Mouse (Mus musculus) kidney, postnatal 0 days (tissue): ENCODE measurements around the gene Il20ra. TPM values are rescaled to one million over a fixed set of nuclear protein-coding genes. Genes with fewer than 3 reads are reported as not detected.
"Not testable (repeated sequence)": the region's sequence is repeated elsewhere in the genome, so short reads cannot be mapped to it uniquely, and the experiment has no call there.

Experiments used
- ATAC-seq: fragments of 200-750 bp; cut with Nextera tagmentation; replicated peaks from 2 replicates; pipeline ENCODE4 v1.8.0; 2017; ENCODE audit warnings: low read depth, moderate number of reproducible peaks, moderate TSS enrichment, moderate library complexity; ENCODE audit not compliant: low FRiP score
- DNase-seq: peaks from one replicate; pipeline ENCODE4 v3.0.0-alpha.2; 2016; ENCODE audit warnings: low spot score
- H3K27ac ChIP-seq: fragments of 300-500 bp; sonication (generic); 2 replicates; pipeline ENCODE4 v1.5.1; 2014; ENCODE audit warnings: mild to moderate bottlenecking
- H3K27me3 ChIP-seq: fragments of 300-500 bp; sonication (generic); 2 replicates; pipeline ENCODE4 v1.6.1; 2014; ENCODE audit warnings: low read length, mixed read lengths; ENCODE audit not compliant: insufficient read depth
- H3K36me3 ChIP-seq: fragments of 300-500 bp; sonication (generic); 2 replicates; pipeline ENCODE4 v1.6.1; 2014; ENCODE audit warnings: low read length, mixed read lengths; ENCODE audit not compliant: insufficient read depth
- H3K4me1 ChIP-seq: fragments of 300-500 bp; sonication (generic); replicated peaks from 2 replicates; pipeline ENCODE4 v1.6.1; 2014; ENCODE audit warnings: antibody characterized with exemption, low read length, mixed read lengths; ENCODE audit not compliant: insufficient read depth
- H3K4me2 ChIP-seq: fragments of 300-500 bp; sonication (generic); 2 replicates; pipeline ENCODE4 v1.6.1; 2014; ENCODE audit warnings: mild to moderate bottlenecking, low read length, moderate library complexity, mixed read lengths
- H3K4me3 ChIP-seq: fragments of 300-500 bp; sonication (generic); replicated peaks from 2 replicates; pipeline ENCODE4 v1.5.1; 2014; ENCODE audit warnings: low read depth, low read length
- H3K9ac ChIP-seq: fragments of 300-500 bp; sonication (generic); 2 replicates; pipeline ENCODE4 v1.6.1; 2014; ENCODE audit warnings: low read depth, low read length
- H3K9me3 ChIP-seq: fragments of 300-500 bp; sonication (generic); replicated peaks from 2 replicates; pipeline ENCODE4 v1.6.1; 2016; ENCODE audit warnings: low read length, inconsistent platforms, mixed read lengths
- CTCF ChIP-seq: IDR thresholded peaks from 2 replicates; pipeline ENCODE4 v1.5.1; 2016; ENCODE audit warnings: antibody characterized with exemption, low read depth, mild to moderate bottlenecking, moderate library complexity
- WGBS: fragments of 180-500 bp; shearing (Covaris S2); extraction: QIAGEN DNeasy Blood & Tissue Kit; methylation state at CpG from one replicate; pipeline ENCODE4 v1.1.7; 2014; 5-methylcytosine and 5-hydroxymethylcytosine counted together
- polyA plus RNA-seq: library from polyadenylated mRNA; unstranded; fragments of >200 nt; fragmentation: Nextera tagmentation; extraction: Ambion mirVana; gene quantifications from 2 replicates; pipeline ENCODE4 v1.2.1, GENCODE M21; 2015

Gene Il20ra
- polyA plus RNA-seq, 1 experiment from 2014 or later: 0.11 TPM

DNA sequence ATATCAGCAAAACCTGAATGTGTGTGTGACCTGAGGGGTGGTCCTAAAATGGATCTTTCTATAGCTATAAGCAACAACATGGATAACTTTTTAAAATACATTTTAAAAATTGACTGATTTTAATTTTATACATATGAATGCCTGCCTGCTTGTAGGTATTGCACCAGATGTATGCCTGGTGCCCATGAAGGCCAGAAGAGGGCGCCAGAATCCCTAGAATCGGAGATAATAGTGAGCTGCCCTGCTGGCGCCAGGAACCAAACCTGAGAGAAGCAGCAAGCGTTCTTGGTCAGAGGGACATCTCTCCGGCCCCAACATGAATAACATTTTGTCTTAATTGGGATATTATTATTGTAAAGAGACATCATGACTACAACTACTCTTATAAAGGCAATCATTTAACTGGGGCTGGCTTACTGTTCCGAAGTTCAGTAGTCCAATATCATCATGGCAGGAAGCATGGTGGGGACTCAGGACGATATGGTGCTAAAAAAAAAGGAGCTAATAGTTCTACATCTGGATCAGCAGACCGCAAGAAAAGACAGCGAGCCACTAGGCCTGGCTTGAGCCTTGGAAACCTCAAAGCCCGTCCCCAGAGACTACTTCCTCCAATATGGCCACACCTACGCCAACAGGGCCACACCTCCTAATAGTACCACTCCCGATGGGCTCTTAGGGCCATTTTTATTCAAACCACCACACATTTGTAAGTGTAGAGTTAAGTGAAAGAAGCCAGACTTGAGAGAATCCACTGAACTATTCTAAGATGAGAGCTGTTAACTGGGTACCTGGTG is 3.9 kb upstream of the Il20ra start:
- H3K27me3 ChIP-seq: no peaks in the 10 kb centered on the region
- ATAC-seq: no peak
- WGBS: 61% methylated on average over 12 of the region's 12 CpGs

DNA sequence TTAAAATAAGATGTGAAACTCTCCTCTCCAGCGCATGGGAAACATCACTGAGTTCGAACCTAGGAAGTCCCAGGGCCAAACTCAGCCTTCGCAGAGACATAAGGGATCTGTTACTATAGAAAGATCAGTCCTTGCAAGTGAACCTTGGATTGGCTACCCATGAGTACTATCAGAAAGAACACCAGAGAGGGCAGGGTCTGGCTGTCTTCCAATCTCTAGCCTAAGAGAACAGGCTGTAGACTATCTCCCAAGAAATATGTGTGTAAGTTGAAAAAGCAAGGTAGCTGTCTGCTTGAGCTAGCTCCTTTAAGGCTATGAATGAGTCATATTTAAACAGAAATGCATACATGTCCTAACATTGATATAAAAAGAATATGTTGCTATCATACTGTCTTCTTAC is 1.4 kb upstream of the Il20ra start:
- no peak for ATAC-seq
- 91% methylated on average over 3 of the region's 3 CpGs for WGBS
- H3K9me3 ChIP-seq: no peaks in the 10 kb centered on the region

More for the DNA sequence above, 3.9 kb upstream of the Il20ra start:
- Histone ChIP-seq H3K4me1 (no peaks in the 10 kb centered on the region), H3K36me3 (no peaks in the 10 kb centered on the region), H3K4me2 (no peak overlapping the region), H3K27ac (no peak overlapping the region), H3K9me3 (no peaks in the 10 kb centered on the region), H3K4me3 (no peak overlapping the region), H3K9ac (no peak overlapping the region)
- TF ChIP-seq CTCF: peak; percentile 67
- DNase-seq: peak; percentile 38

DNA sequence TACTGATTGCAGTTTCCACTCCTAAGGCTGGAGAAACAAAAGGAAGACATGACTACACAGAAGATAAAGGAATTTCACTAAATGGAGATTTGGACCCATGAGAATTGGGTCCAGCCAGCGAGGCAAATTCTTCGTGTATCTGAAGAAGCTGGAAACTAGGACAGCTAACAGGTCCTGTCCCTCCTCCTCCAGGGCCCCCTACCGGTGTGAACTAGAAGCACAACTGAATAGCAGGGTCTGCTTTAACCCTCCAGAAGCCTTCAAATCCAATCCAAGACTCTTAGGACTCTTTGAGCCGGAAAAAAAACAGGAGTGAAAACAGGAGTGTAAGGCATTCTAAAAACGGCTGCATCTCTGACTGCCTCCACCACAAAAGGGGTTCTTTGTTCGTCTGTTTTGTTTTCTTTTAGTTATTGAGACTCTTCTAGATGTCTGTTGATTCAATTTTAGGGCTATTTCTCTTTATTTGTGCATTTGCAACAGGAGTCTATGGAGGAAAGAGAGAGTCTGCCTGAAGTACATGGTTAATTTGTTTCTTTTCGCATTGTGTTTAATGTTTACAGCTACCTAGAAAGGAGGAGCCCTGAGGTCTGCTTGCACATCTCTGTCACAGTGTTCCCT is 709 bp upstream of the Il20ra start:
- Histone ChIP-seq H3K4me2 (no peak overlapping the region), H3K36me3 (no peaks in the 10 kb centered on the region), H3K9me3 (no peaks in the 10 kb centered on the region), H3K4me1 (no peaks in the 10 kb centered on the region), H3K4me3 (no peak overlapping the region), H3K27ac (no peak overlapping the region), H3K9ac (no peak overlapping the region), H3K27me3 (no peaks in the 10 kb centered on the region)
- ATAC-seq (no peak), DNase-seq (no peak)
- TF ChIP-seq CTCF: peak; percentile 42
- WGBS: 39% methylated on average over 7 of the region's 7 CpGs

More for the DNA sequence above, 1.4 kb upstream of the Il20ra start:
- H3K36me3 ChIP-seq: no peaks in the 10 kb centered on the region
- H3K4me3 ChIP-seq: no peak overlapping the region
- TF ChIP-seq CTCF: no peak
- no peak overlapping the region for H3K27ac ChIP-seq
- no peak overlapping the region for H3K9ac ChIP-seq
- no peaks in the 10 kb centered on the region for H3K4me1 ChIP-seq
- H3K27me3 ChIP-seq: no peaks in the 10 kb centered on the region
- H3K4me2 ChIP-seq: no peak overlapping the region
- no peak for DNase-seq

DNA sequence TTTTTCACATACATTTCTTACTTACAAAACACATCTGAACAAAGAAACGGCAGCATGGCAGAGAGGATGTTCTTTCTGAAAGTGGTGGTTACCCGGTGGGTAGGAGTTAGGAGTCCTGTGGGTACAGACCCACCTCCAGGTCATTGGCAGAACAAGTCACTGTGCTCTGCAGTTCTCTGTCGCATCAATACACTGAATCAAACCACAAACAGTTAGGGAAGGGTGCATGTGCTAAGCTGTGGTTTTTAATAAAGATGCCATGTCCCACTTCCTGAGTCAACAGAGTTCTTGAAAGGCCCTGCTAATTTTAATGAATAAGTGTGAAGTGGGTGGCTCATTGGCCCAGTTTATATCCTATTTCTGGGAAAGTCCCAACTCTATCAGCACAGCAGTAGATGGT is 6.3 kb downstream of the Il20ra start:
- Histone ChIP-seq H3K4me1 (no peaks in the 10 kb centered on the region), H3K27me3 (no peaks in the 10 kb centered on the region), H3K36me3 (no peaks in the 10 kb centered on the region), H3K4me2 (no peak overlapping the region), H3K9ac (no peak overlapping the region), H3K4me3 (no peak overlapping the region), H3K27ac (no peak overlapping the region), H3K9me3 (no peaks in the 10 kb centered on the region)
- WGBS: 87% methylated on average over 3 of the region's 3 CpGs
- no peak for DNase-seq
- no peak for ATAC-seq
- TF ChIP-seq CTCF: no peak

DNA sequence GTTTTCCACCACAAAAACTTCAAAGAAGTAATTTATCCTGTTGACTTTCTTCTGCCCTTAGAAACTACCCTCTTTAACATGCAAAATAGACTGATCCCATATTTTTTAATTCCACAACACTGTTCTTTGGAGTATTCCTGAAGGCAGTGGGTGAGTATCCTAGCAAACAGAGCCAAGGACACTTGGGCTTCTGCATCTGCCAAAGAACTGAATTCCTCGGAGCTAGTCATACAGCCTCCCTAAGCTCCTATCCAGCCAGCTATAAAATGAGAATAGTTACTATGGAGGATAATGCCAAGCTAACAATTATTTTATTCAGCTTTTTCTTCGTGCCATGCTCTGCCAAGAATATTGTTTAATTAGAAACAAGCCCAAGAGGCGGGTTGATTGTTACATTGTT is 9.9 kb downstream of the Il20ra start:
- Histone ChIP-seq H3K9me3 (no peaks in the 10 kb centered on the region), H3K4me3 (no peak overlapping the region), H3K27me3 (no peaks in the 10 kb centered on the region), H3K27ac (no peak overlapping the region), H3K4me1 (no peaks in the 10 kb centered on the region), H3K36me3 (no peaks in the 10 kb centered on the region), H3K4me2 (no peak overlapping the region), H3K9ac (no peak overlapping the region)
- TF ChIP-seq CTCF: no peak
- DNase-seq (no peak), ATAC-seq (no peak)
- 64% methylated on average over 3 of the region's 3 CpGs for WGBS

- no peak for DNase-seq
- H3K4me1 ChIP-seq: no peaks in the 10 kb centered on the region
- TF ChIP-seq CTCF: no peak
- no peaks in the 10 kb centered on the region for H3K9me3 ChIP-seq
- H3K4me3 ChIP-seq: no peak overlapping the region
- H3K4me2 ChIP-seq: no peak overlapping the region
- 84% methylated on average over 11 of the region's 11 CpGs for WGBS
- no peak overlapping the region for H3K27ac ChIP-seq
- no peaks in the 10 kb centered on the region for H3K27me3 ChIP-seq
- H3K9ac ChIP-seq: no peak overlapping the region
- no peak for ATAC-seq
- no peaks in the 10 kb centered on the region for H3K36me3 ChIP-seq
Observed at GRCm38 (mm10) chr10:19724158-19724832, 11.9 kb downstream of the Il20ra start.

DNA sequence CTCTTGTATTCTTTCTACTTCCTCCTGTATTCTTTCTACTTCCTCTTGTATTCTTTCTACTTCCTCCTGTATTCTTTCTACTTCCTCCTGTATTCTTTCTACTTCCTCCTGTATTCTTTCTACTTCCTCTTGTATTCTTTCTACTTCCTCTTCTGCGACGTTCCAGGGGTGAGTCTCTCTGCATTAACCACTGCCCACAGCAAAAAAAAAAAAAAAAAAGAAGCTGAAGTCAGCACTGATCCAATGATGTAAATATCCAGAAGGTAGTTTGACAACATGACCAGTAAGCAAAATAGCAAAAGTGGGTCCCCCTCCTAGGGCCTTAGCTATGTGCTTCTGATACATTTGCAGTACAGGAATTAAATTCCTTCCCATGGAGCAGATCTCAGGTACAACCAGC is 26.1 kb downstream of the Il20ra start:
- not testable (repeated sequence) for H3K9ac ChIP-seq, H3K4me1 ChIP-seq, H3K4me3 ChIP-seq, H3K27me3 ChIP-seq, DNase-seq, H3K4me2 ChIP-seq, H3K9me3 ChIP-seq, ATAC-seq, H3K27ac ChIP-seq, H3K36me3 ChIP-seq
- WGBS: 92% methylated on average over 2 of the region's 2 CpGs
